Mouse (Mus musculus) T-helper 17 cell (primary cell): ENCODE measurements around the gene Ctdnep1.

Experiments used
- in situ Hi-C, 2 experiments: fragments of 300-600 bp; cut with MboI, MseI; formaldehyde crosslinking; loops; 1 replicate in 1 of 2; 2 replicates in 1 of 2; pipeline ENCODE4 v1.15.1; 2025; ENCODE audit warnings: high pct_unique_total_duplicates in 2 of 2

Ctdnep1 gene

GRCm38 (mm10) chr11:70002471-70002870 lies 21.5 kb downstream of the Ctdnep1 start:
- in situ Hi-C loops, result no loop called here

- in situ Hi-C loops, result no loop called here
These were observed 24.6 kb downstream of the Ctdnep1 start for GRCm38 (mm10) chr11:70005521-70005920.

- in situ Hi-C loops, result loop anchor here in 1 of 2 experiments (10.0 kb wide), 1 partner anchor 905 kb away; no protein-coding TSS in a partner anchor
These were observed 29.1 kb downstream of the Ctdnep1 start for GRCm38 (mm10) chr11:70010033-70010432.

- in situ Hi-C loops, result loop anchor here in 1 of 2 experiments (10.0 kb wide), 1 partner anchor 906 kb away; no protein-coding TSS in a partner anchor
These were observed 29.6 kb downstream of the Ctdnep1 start for GRCm38 (mm10) chr11:70010548-70010947.

- in situ Hi-C loops, result loop anchor here in 1 of 2 experiments (10.0 kb wide), 1 partner anchor 906 kb away; no protein-coding TSS in a partner anchor
These were observed 30.0 kb downstream of the Ctdnep1 start for GRCm38 (mm10) chr11:70010961-70011360.

- in situ Hi-C loops, result loop anchor here in 1 of 2 experiments (10.0 kb wide), 1 partner anchor 908 kb away; no protein-coding TSS in a partner anchor
These were observed 32.0 kb downstream of the Ctdnep1 start for GRCm38 (mm10) chr11:70012931-70013330.

- in situ Hi-C loops, result loop anchor here in 1 of 2 experiments (10.0 kb wide), 1 partner anchor 909 kb away; no protein-coding TSS in a partner anchor
These were observed 32.5 kb downstream of the Ctdnep1 start for GRCm38 (mm10) chr11:70013408-70013807.

- in situ Hi-C loops, result loop anchor here in 1 of 2 experiments (10.0 kb wide), 1 partner anchor 909 kb away; no protein-coding TSS in a partner anchor
These were observed 33.1 kb downstream of the Ctdnep1 start for GRCm38 (mm10) chr11:70014051-70014450.

GRCm38 (mm10) chr11:70014880-70015558 lies 34.1 kb downstream of the Ctdnep1 start, which contains the start of gene Acadvl:
Acadvl (minus strand) TSS chr11:70015411.
- in situ Hi-C loops, result loop anchor here in 1 of 2 experiments (10.0 kb wide), 1 partner anchor 910 kb away; no protein-coding TSS in a partner anchor

GRCm38 (mm10) chr11:70015677-70016076 lies 34.7 kb downstream of the Ctdnep1 start:
- in situ Hi-C loops, result loop anchor here in 1 of 2 experiments (10.0 kb wide), 1 partner anchor 911 kb away; no protein-coding TSS in a partner anchor

- in situ Hi-C loops, result loop anchor here in 1 of 2 experiments (10.0 kb wide), 1 partner anchor 911 kb away; no protein-coding TSS in a partner anchor
These were observed 35.2 kb downstream of the Ctdnep1 start for GRCm38 (mm10) chr11:70016177-70016576.

- in situ Hi-C loops, result loop anchor here in 1 of 2 experiments (10.0 kb wide), 1 partner anchor 912 kb away; no protein-coding TSS in a partner anchor
These were observed 35.7 kb downstream of the Ctdnep1 start, which contains the start of gene Dlg4 for GRCm38 (mm10) chr11:70016669-70017068. Dlg4 (plus strand) TSS chr11:70016942.

- in situ Hi-C loops, result loop anchor here in 1 of 2 experiments (10.0 kb wide), 1 partner anchor 912 kb away; no protein-coding TSS in a partner anchor
These were observed 36.3 kb downstream of the Ctdnep1 start for GRCm38 (mm10) chr11:70017199-70017767.

GRCm38 (mm10) chr11:70018131-70018990 lies 37.4 kb downstream of the Ctdnep1 start:
- in situ Hi-C loops, result loop anchor here in 1 of 2 experiments (10.0 kb wide), 1 partner anchor 914 kb away; no protein-coding TSS in a partner anchor

GRCm38 (mm10) chr11:70019495-70020021 lies 38.6 kb downstream of the Ctdnep1 start:
- in situ Hi-C loops, result loop anchor here in 1 of 2 experiments (10.0 kb wide), 1 partner anchor 915 kb away; no protein-coding TSS in a partner anchor

GRCm38 (mm10) chr11:70020022-70020631 lies 39.2 kb downstream of the Ctdnep1 start:
- in situ Hi-C loops, result no loop called here

GRCm38 (mm10) chr11:70020731-70021263 lies 39.8 kb downstream of the Ctdnep1 start:
- in situ Hi-C loops, result no loop called here

GRCm38 (mm10) chr11:70021264-70022132 lies 40.5 kb downstream of the Ctdnep1 start:
- in situ Hi-C loops, result no loop called here
